Mouse (Mus musculus) cortical plate, adult 2 months (tissue): Measurements from ENCODE around the gene Rgr.

ENCODE experiments used
- CTCF ChIP-seq: fragments of 200-500 bp; IDR thresholded peaks from 2 replicates; pipeline ENCODE4 v1.5.1; 2011; ENCODE audit warnings: mild to moderate bottlenecking, control low read depth, low read length; ENCODE audit not compliant: insufficient read depth; ENCODE audit errors: extremely low read depth
- POLR2A ChIP-seq: fragments of 200-500 bp; IDR thresholded peaks from 2 replicates; pipeline ENCODE4 v1.6.1; 2011; ENCODE audit warnings: mild to moderate bottlenecking, low read length, control low read depth; ENCODE audit not compliant: insufficient read depth; ENCODE audit errors: extremely low read depth

- TF ChIP-seq POLR2A (no peak), CTCF (no peak)
These were observed 35.1 kb downstream of the Rgr start for GRCm38 (mm10) chr14:37013644-37014043.
